Mouse (Mus musculus) ES-Bruce4 (cell line): ENCODE results near the gene Tnr.

Experiments
- CTCF ChIP-seq: IDR thresholded peaks from one replicate; pipeline ENCODE4 v1.8.1; 2011; ENCODE audit warnings: low read depth, low read length
- EP300 ChIP-seq: IDR thresholded peaks from 2 replicates; pipeline ENCODE4 v1.6.1; 2011; ENCODE audit warnings: low read depth, low read length; ENCODE audit not compliant: insufficient read depth
- POLR2A ChIP-seq: IDR thresholded peaks from one replicate; pipeline ENCODE4 v1.8.1; 2011; ENCODE audit warnings: low read length; ENCODE audit not compliant: insufficient read depth

GRCm38 (mm10) chr1:159777107-159777506, 253.5 kb downstream of the Tnr start:
- no peak for TF ChIP-seq CTCF
- no peak for TF ChIP-seq EP300
- TF ChIP-seq POLR2A: no peak
